Mouse (Mus musculus) neural tube, embryonic 13.5 days (tissue): ENCODE results near the gene Dab1. TPM values are rescaled to one million over a fixed set of nuclear protein-coding genes. Genes with fewer than 3 reads are reported as not detected.

Experiments
- ATAC-seq: fragments of 200-750 bp; cut with Nextera tagmentation; 2 replicates; pipeline ENCODE4 v1.8.0; 2017; ENCODE audit warnings: low read depth, mild to moderate bottlenecking, moderate TSS enrichment, moderate library complexity
- H3K27ac ChIP-seq: fragments of 300-500 bp; sonication (generic); replicated peaks from 2 replicates; pipeline ENCODE4 v1.5.1; 2015; ENCODE audit warnings: moderate library complexity, mild to moderate bottlenecking, inconsistent platforms
- H3K27me3 ChIP-seq: fragments of 300-500 bp; sonication (generic); 2 replicates; pipeline ENCODE4 v1.6.1; 2015; ENCODE audit warnings: mild to moderate bottlenecking, inconsistent platforms
- H3K36me3 ChIP-seq: fragments of 300-500 bp; sonication (generic); 2 replicates; pipeline ENCODE4 v1.6.1; 2015; ENCODE audit warnings: mild to moderate bottlenecking, inconsistent platforms
- H3K4me1 ChIP-seq: fragments of 300-500 bp; sonication (generic); replicated peaks from 2 replicates; pipeline ENCODE4 v1.6.1; 2015; ENCODE audit warnings: inconsistent platforms
- H3K4me2 ChIP-seq: fragments of 300-500 bp; sonication (generic); 2 replicates; pipeline ENCODE4 v1.6.1; 2015; ENCODE audit warnings: inconsistent platforms, mild to moderate bottlenecking, moderate library complexity
- H3K4me3 ChIP-seq: fragments of 300-500 bp; sonication (generic); 2 replicates; pipeline ENCODE4 v1.5.1; 2015; ENCODE audit warnings: mild to moderate bottlenecking, inconsistent platforms
- H3K9ac ChIP-seq: fragments of 300-500 bp; sonication (generic); 2 replicates; pipeline ENCODE4 v1.6.1; 2015; ENCODE audit warnings: moderate library complexity, mild to moderate bottlenecking, inconsistent platforms
- H3K9me3 ChIP-seq: fragments of 300-500 bp; sonication (generic); 2 replicates; pipeline ENCODE4 v1.6.1; 2016; ENCODE audit warnings: inconsistent platforms
- WGBS: fragments of 180-500 bp; shearing (Covaris S2); methylation state at CpG from one replicate; pipeline ENCODE4 v1.1.7; 2015; 5-methylcytosine and 5-hydroxymethylcytosine counted together
- polyA plus RNA-seq: library from polyadenylated mRNA; unstranded; fragments of >200 nt; fragmentation: Nextera tagmentation; extraction: Ambion mirVana; gene quantifications from 2 replicates; pipeline ENCODE4 v1.2.1, GENCODE M21; 2015

Dab1 gene
- polyA plus RNA-seq = 46.6 and 47.3 TPM in 2 replicates

GRCm38 (mm10) chr4:103619321-103619945 lies at the start of gene Dab1:
Dab1 (plus strand) TSS chr4:103619359.
- Histone ChIP-seq H3K27ac (peak within 1 kb of the TSS; percentile 72; the same call in 1 of the 2 replicates), H3K4me3 (peak within 1 kb of the TSS; percentile 46), H3K4me2 (peak within 1 kb of the TSS; percentile 54), H3K9ac (peak within 1 kb of the TSS; percentile 68), H3K9me3 (no peaks in the 10 kb centered on the region), H3K4me1 (peaks cover 19% of the 10 kb centered on the region), H3K27me3 (peaks cover 64% of the 10 kb centered on the region), H3K36me3 (no peaks in the 10 kb centered on the region)
- under 1% methylated on average over 40 of the region's 41 CpGs for WGBS
- ATAC-seq = peak; percentile 62

- Histone ChIP-seq H3K4me3 (no peak overlapping the region), H3K36me3 (no peaks in the 10 kb centered on the region), H3K9me3 (no peaks in the 10 kb centered on the region), H3K9ac (no peak overlapping the region), H3K27ac (no peak overlapping the region), H3K4me1 (no peaks in the 10 kb centered on the region), H3K4me2 (no peak overlapping the region), H3K27me3 (no peaks in the 10 kb centered on the region)
- WGBS = 57% methylated on average over 4 of the region's 4 CpGs
- no peak for ATAC-seq
These were observed 47.3 kb upstream of the Dab1 start for GRCm38 (mm10) chr4:103571721-103572352.

GRCm38 (mm10) chr4:103575556-103575955 lies 43.6 kb upstream of the Dab1 start:
- H3K4me2 ChIP-seq = no peak overlapping the region
- no peak overlapping the region for H3K9ac ChIP-seq
- no peak overlapping the region for H3K4me3 ChIP-seq
- no peak overlapping the region for H3K27ac ChIP-seq
- 85% methylated on average over 2 of the region's 2 CpGs for WGBS
- H3K4me1 ChIP-seq = no peaks in the 10 kb centered on the region
- no peaks in the 10 kb centered on the region for H3K9me3 ChIP-seq
- ATAC-seq = no peak
- no peaks in the 10 kb centered on the region for H3K27me3 ChIP-seq
- no peaks in the 10 kb centered on the region for H3K36me3 ChIP-seq

GRCm38 (mm10) chr4:103576305-103576704 lies 42.9 kb upstream of the Dab1 start:
- WGBS = 82% methylated on average over 6 of the region's 6 CpGs
- Histone ChIP-seq H3K9me3 (no peaks in the 10 kb centered on the region), H3K36me3 (no peaks in the 10 kb centered on the region), H3K4me3 (no peak overlapping the region), H3K27me3 (no peaks in the 10 kb centered on the region), H3K4me2 (no peak overlapping the region), H3K4me1 (no peaks in the 10 kb centered on the region), H3K9ac (no peak overlapping the region), H3K27ac (no peak overlapping the region)
- ATAC-seq = no peak

GRCm38 (mm10) chr4:103577111-103577815 lies 41.9 kb upstream of the Dab1 start:
- WGBS = 72% methylated on average over 4 of the region's 4 CpGs

GRCm38 (mm10) chr4:103577821-103578220 lies 41.3 kb upstream of the Dab1 start:
- Histone ChIP-seq H3K36me3 (no peaks in the 10 kb centered on the region), H3K27me3 (no peaks in the 10 kb centered on the region), H3K27ac (no peak overlapping the region), H3K4me1 (no peaks in the 10 kb centered on the region), H3K4me3 (no peak overlapping the region), H3K9me3 (no peaks in the 10 kb centered on the region), H3K4me2 (no peak overlapping the region), H3K9ac (no peak overlapping the region)
- no peak for ATAC-seq
- 90% methylated on average over 7 of the region's 7 CpGs for whole genome bisulfite sequencing

More at GRCm38 (mm10) chr4:103577111-103577815, 41.9 kb upstream of the Dab1 start:
- no peak overlapping the region for H3K9ac ChIP-seq
- H3K27me3 ChIP-seq = no peaks in the 10 kb centered on the region
- no peak overlapping the region for H3K4me2 ChIP-seq
- H3K4me1 ChIP-seq = no peaks in the 10 kb centered on the region
- H3K36me3 ChIP-seq = no peaks in the 10 kb centered on the region
- no peak overlapping the region for H3K27ac ChIP-seq
- no peaks in the 10 kb centered on the region for H3K9me3 ChIP-seq
- no peak for ATAC-seq
- H3K4me3 ChIP-seq = no peak overlapping the region

- H3K27ac ChIP-seq = no peak overlapping the region
- 88% methylated on average over 9 of the region's 9 CpGs for WGBS
- ATAC-seq = no peak
- no peak overlapping the region for H3K9ac ChIP-seq
- H3K4me1 ChIP-seq = no peaks in the 10 kb centered on the region
- H3K4me2 ChIP-seq = no peak overlapping the region
- H3K27me3 ChIP-seq = no peaks in the 10 kb centered on the region
- no peaks in the 10 kb centered on the region for H3K9me3 ChIP-seq
- H3K36me3 ChIP-seq = no peaks in the 10 kb centered on the region
- H3K4me3 ChIP-seq = no peak overlapping the region
These were observed 39.1 kb upstream of the Dab1 start for GRCm38 (mm10) chr4:103580021-103580420.

- WGBS = 78% methylated on average over 3 of the region's 3 CpGs
- no peak for ATAC-seq
- Histone ChIP-seq H3K9me3 (no peaks in the 10 kb centered on the region), H3K9ac (no peak overlapping the region), H3K27ac (no peak overlapping the region), H3K27me3 (peaks cover 35% of the 10 kb centered on the region), H3K4me3 (no peak overlapping the region), H3K4me2 (no peak overlapping the region), H3K36me3 (no peaks in the 10 kb centered on the region), H3K4me1 (peaks cover 3% of the 10 kb centered on the region)
These were observed 4.1 kb upstream of the Dab1 start for GRCm38 (mm10) chr4:103615011-103615410.

- H3K36me3 ChIP-seq = no peaks in the 10 kb centered on the region
- under 1% methylated on average over 27 of the region's 28 CpGs for WGBS
- H3K4me3 ChIP-seq = peak overlapping the region; percentile 46
- H3K9ac ChIP-seq = peak overlapping the region; percentile 68
- H3K4me1 ChIP-seq = peaks cover 19% of the 10 kb centered on the region
- H3K9me3 ChIP-seq = no peaks in the 10 kb centered on the region
- peak; percentile 32; the same call in 1 of the 2 replicates for ATAC-seq
- peak overlapping the region; percentile 54 for H3K4me2 ChIP-seq
- peaks cover 64% of the 10 kb centered on the region for H3K27me3 ChIP-seq
- peak overlapping the region; percentile 72; the same call in 1 of the 2 replicates for H3K27ac ChIP-seq
These were observed 800 bp downstream of the Dab1 start for GRCm38 (mm10) chr4:103619946-103620371.

- ATAC-seq = no peak
- no peaks in the 10 kb centered on the region for H3K9me3 ChIP-seq
- peaks cover 19% of the 10 kb centered on the region for H3K4me1 ChIP-seq
- H3K4me3 ChIP-seq = peak overlapping the region; percentile 46
- WGBS = 11% methylated on average over 18 of the region's 18 CpGs
- H3K27ac ChIP-seq = no peak overlapping the region
- H3K4me2 ChIP-seq = peak overlapping the region; percentile 54
- peaks cover 64% of the 10 kb centered on the region for H3K27me3 ChIP-seq
- peak overlapping the region; percentile 32; the same call in 1 of the 2 replicates for H3K9ac ChIP-seq
- H3K36me3 ChIP-seq = no peaks in the 10 kb centered on the region
These were observed 1.5 kb downstream of the Dab1 start for GRCm38 (mm10) chr4:103620590-103621155.

- Histone ChIP-seq H3K9me3 (no peaks in the 10 kb centered on the region), H3K36me3 (no peaks in the 10 kb centered on the region), H3K27ac (no peak overlapping the region), H3K4me2 (peak overlapping the region; percentile 54), H3K4me1 (peaks cover 19% of the 10 kb centered on the region), H3K27me3 (peaks cover 63% of the 10 kb centered on the region), H3K4me3 (peak overlapping the region; percentile 46), H3K9ac (0 out of 2 replicates have a peak overlapping the region, but pooled peaks have one; percentile 23)
- WGBS = 6% methylated on average over 5 of the region's 5 CpGs
- ATAC-seq = peak; percentile 44; the same call in 1 of the 2 replicates
These were observed 2.4 kb downstream of the Dab1 start for GRCm38 (mm10) chr4:103621586-103621985.

- Histone ChIP-seq H3K4me1 (no peaks in the 10 kb centered on the region), H3K9ac (no peak overlapping the region), H3K4me3 (no peak overlapping the region), H3K9me3 (no peaks in the 10 kb centered on the region), H3K27me3 (no peaks in the 10 kb centered on the region), H3K36me3 (no peaks in the 10 kb centered on the region), H3K4me2 (no peak overlapping the region), H3K27ac (no peak overlapping the region)
- WGBS = 85% methylated on average over 4 of the region's 4 CpGs
- ATAC-seq = no peak
These were observed 11.0 kb downstream of the Dab1 start for GRCm38 (mm10) chr4:103630177-103630576.
